Mouse (Mus musculus) embryonic facial prominence, embryonic 12.5 days (tissue): ENCODE results near the gene Atg4b. TPM values are rescaled to one million over a fixed set of nuclear protein-coding genes. Genes with fewer than 3 reads are reported as not detected.
"Not testable (repeated sequence)": the region's sequence is repeated elsewhere in the genome, so short reads cannot be mapped to it uniquely, and the experiment has no call there.

Source experiments
- ATAC-seq: fragments of 200-750 bp; cut with Nextera tagmentation; 2 replicates; pipeline ENCODE4 v1.8.0; 2017; ENCODE audit not compliant: insufficient number of reproducible peaks, insufficient read depth, low FRiP score, low TSS enrichment
- H3K27ac ChIP-seq: fragments of 300-500 bp; sonication (generic); 2 replicates; pipeline ENCODE4 v1.5.1; 2016; ENCODE audit warnings: mild to moderate bottlenecking
- H3K27me3 ChIP-seq: fragments of 300-500 bp; sonication (generic); 2 replicates; pipeline ENCODE4 v1.6.1; 2016; ENCODE audit warnings: mild to moderate bottlenecking, moderate library complexity
- H3K36me3 ChIP-seq: fragments of 300-500 bp; sonication (generic); 2 replicates; pipeline ENCODE4 v1.6.1; 2016; ENCODE audit warnings: mild to moderate bottlenecking
- H3K4me1 ChIP-seq: fragments of 300-500 bp; sonication (generic); 2 replicates; pipeline ENCODE4 v1.6.1; 2016
- H3K4me2 ChIP-seq: fragments of 300-500 bp; sonication (generic); replicated peaks from 2 replicates; pipeline ENCODE4 v1.6.1; 2016; ENCODE audit warnings: mild to moderate bottlenecking, moderate library complexity
- H3K4me3 ChIP-seq: fragments of 300-500 bp; sonication (generic); 2 replicates; pipeline ENCODE4 v1.5.1; 2016; ENCODE audit warnings: mild to moderate bottlenecking
- H3K9ac ChIP-seq: fragments of 300-500 bp; sonication (generic); 2 replicates; pipeline ENCODE4 v1.6.1; 2016; ENCODE audit warnings: mild to moderate bottlenecking, moderate library complexity
- H3K9me3 ChIP-seq: fragments of 300-500 bp; sonication (generic); 2 replicates; pipeline ENCODE4 v1.6.1; 2016; ENCODE audit warnings: mild to moderate bottlenecking, moderate library complexity
- WGBS: fragments of 180-500 bp; shearing (Covaris S2); methylation state at CpG from one replicate; pipeline ENCODE4 v1.1.7; 2016; 5-methylcytosine and 5-hydroxymethylcytosine counted together
- polyA plus RNA-seq: library from polyadenylated mRNA; unstranded; fragments of >200 nt; fragmentation: Nextera tagmentation; extraction: Ambion mirVana; gene quantifications from 2 replicates; pipeline ENCODE4 v1.2.1, GENCODE M21; 2016

Gene Atg4b
- polyA plus RNA-seq, 1 experiment from 2014 or later: 101 TPM

DNA sequence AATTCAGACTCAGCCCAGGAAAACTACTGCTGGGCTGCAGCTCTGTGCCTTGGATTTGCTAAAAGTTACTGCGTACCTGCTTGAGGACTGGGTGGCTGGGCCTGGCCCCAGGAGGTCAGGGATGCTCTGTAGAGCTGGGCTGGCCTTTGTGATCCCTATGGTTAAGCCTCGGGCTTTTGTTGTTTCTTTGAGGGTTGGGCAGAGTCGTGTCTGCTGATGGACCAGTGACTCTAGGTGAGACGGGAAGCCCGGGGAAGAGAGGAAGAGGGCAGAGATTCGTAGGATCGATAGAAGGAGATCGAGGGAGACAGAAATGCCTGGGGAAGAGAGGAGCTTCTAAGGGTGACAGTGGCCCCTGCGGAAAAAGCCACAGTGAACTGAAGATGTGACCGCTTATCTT, 73.3 kb downstream of the Atg4b start, which contains the start of gene D2hgdh:
D2hgdh (plus strand) TSS at position 301 of the 400 bp plus-strand sequence.
- H3K36me3 ChIP-seq: peaks cover 12% of the 10 kb centered on the region
- H3K9ac ChIP-seq: peak within 1 kb of the TSS; percentile 60
- WGBS: 7% methylated on average over 10 of the region's 10 CpGs
- H3K4me1 ChIP-seq: peaks cover 11% of the 10 kb centered on the region
- ATAC-seq: no peak; the same call in 1 of the 2 replicates
- no peaks in the 10 kb centered on the region for H3K27me3 ChIP-seq
- no peaks in the 10 kb centered on the region for H3K9me3 ChIP-seq
- peak within 1 kb of the TSS; percentile 56 for H3K4me3 ChIP-seq
- peak within 1 kb of the TSS; percentile 89 for H3K27ac ChIP-seq
- H3K4me2 ChIP-seq: peak within 1 kb of the TSS; percentile 76

DNA sequence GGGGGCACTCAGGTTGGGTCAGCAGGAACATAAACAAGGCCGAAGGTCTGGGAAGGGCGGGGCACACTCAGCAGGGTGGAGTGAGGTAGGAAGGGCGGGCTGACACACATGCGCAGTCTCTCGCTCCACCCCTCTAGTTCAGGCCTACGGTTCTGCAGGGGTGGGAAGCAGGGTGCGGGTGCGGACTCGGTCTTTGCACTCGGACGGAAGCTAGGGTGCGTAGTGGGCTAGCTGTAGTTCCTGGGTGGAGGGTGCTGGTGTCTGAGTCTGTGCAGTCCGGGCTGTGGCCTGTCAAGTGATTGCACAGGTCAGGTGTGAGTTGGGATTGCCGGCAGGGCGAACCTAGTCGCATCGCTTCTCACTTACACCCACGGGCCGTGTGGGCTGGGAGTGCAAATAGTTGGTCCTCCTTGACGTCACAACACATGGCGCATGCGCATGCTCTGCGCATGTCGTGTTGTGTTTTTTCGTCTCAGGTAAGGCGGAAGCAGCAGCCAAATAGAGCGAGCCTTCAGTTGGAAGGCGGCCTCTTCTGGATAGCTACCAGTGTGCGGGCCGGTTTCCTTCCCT, 73.9 kb downstream of the Atg4b start:
- peak; percentile 94 for ATAC-seq
- H3K4me1 ChIP-seq: peaks cover 11% of the 10 kb centered on the region
- peak overlapping the region; percentile 60 for H3K9ac ChIP-seq
- H3K4me2 ChIP-seq: peak overlapping the region; percentile 76
- no peaks in the 10 kb centered on the region for H3K27me3 ChIP-seq
- H3K4me3 ChIP-seq: peak overlapping the region; percentile 56
- WGBS: under 1% methylated on average over 30 of the region's 30 CpGs
- peaks cover 11% of the 10 kb centered on the region; the same call in 1 of the 2 replicates for H3K36me3 ChIP-seq
- peak overlapping the region; percentile 89 for H3K27ac ChIP-seq
- H3K9me3 ChIP-seq: no peaks in the 10 kb centered on the region

DNA sequence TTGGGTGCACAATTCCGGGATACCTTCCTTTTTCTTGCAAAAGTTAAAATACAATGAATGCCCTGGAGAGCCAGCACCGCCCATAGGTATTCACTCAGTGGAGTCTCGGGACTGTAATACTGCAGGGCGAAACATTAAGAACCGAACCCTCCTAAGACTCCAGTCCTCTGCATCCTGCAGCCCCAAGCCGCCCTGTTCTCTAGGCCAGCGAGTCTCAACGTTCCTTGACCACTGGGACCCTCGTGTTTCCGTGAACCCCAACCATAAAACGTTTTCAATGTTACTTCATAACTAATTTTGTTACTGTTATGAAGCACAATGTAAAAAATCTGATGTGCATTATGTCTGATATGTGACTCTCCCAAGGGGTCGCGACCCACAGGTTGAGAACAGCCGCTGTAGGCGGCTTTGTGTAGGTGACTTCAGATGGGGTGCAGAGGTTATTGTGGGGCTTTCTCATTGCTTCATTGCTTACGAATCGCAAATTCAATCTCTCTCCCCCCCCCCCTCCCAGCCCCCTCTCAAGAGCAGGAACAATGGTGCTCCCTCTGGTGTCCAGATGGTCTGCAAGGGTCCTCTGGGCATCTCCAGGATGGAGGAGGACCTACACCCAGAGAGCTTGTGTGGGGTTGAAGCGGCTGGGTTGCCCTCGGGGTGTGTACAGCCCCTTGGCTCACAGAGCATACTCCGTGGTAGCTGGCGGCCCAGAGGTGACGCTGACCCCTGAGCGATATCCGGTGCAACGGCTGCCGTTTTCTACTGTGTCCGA, 74.7 kb downstream of the Atg4b start:
- WGBS: 43% methylated on average over 27 of the region's 27 CpGs
- H3K27me3 ChIP-seq: no peaks in the 10 kb centered on the region
- peak overlapping the region; percentile 60 for H3K9ac ChIP-seq
- peak overlapping the region; percentile 56 for H3K4me3 ChIP-seq
- ATAC-seq: no peak
- peaks cover 8% of the 10 kb centered on the region; the same call in 1 of the 2 replicates for H3K36me3 ChIP-seq
- H3K27ac ChIP-seq: peak overlapping the region; percentile 89
- H3K4me1 ChIP-seq: peaks cover 11% of the 10 kb centered on the region
- H3K4me2 ChIP-seq: peak overlapping the region; percentile 76
- no peaks in the 10 kb centered on the region for H3K9me3 ChIP-seq

DNA sequence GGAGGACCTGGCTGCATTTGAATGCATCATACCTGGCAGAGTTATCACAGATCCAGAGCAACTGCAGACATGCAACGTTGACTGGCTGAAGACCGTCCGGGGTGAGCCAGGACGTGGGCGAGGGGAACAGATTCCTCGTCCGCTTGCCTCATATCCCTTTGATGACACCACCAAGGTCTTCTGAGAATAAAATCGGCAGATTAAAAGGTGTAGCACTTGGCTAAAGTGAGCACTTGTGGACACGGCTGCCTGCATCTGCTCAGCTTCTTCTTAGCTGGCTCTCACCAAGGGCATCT, 75.2 kb downstream of the Atg4b start:
- WGBS: 92% methylated on average over 9 of the region's 9 CpGs
- H3K4me1 ChIP-seq: peaks cover 11% of the 10 kb centered on the region
- no peak for ATAC-seq
- no peak overlapping the region for H3K9ac ChIP-seq
- H3K36me3 ChIP-seq: 0 out of 2 replicates have a peak, but pooled peaks cover 5% of the 10 kb centered on the region
- no peaks in the 10 kb centered on the region for H3K9me3 ChIP-seq
- H3K4me3 ChIP-seq: 0 out of 2 replicates have a peak overlapping the region, but pooled peaks have one; percentile 56
- peak overlapping the region; percentile 76 for H3K4me2 ChIP-seq
- H3K27me3 ChIP-seq: no peaks in the 10 kb centered on the region
- no peak overlapping the region for H3K27ac ChIP-seq

DNA sequence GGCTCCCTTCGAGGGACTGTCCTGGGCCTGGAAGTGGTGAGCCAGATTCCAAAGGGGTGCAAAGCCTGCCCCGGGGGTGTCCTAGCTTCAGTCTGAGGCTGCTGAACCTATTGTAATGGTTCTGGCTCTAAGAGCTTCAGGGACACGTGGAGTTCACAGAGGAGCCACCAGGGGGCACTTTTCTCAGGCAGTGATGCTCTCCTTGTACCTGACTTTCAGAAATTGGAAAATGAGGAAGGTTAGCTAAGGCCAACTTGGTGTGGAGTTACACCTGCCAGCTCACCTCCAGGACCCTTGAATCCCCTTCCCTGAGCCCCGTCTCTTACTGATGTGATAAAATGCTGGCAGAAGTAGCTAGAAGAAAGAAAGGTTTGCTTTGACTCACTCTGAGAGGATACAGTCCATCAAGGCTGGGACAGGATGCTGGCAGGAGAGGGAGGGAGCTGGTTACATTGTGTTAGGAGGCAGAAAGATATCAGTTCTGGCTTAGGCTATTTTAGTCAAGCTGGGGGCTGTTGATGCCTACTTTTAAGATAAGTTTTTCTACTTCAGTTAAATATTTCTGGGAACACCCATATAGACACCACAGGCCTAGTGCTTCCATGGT, 81.6 kb downstream of the Atg4b start:
- peaks cover 24% of the 10 kb centered on the region for H3K36me3 ChIP-seq
- H3K4me1 ChIP-seq, H3K9me3 ChIP-seq, H3K4me3 ChIP-seq, ATAC-seq, H3K9ac ChIP-seq, H3K4me2 ChIP-seq, H3K27ac ChIP-seq, H3K27me3 ChIP-seq: not testable (repeated sequence)
- WGBS: 87% methylated on average over 2 of the region's 4 CpGs

DNA sequence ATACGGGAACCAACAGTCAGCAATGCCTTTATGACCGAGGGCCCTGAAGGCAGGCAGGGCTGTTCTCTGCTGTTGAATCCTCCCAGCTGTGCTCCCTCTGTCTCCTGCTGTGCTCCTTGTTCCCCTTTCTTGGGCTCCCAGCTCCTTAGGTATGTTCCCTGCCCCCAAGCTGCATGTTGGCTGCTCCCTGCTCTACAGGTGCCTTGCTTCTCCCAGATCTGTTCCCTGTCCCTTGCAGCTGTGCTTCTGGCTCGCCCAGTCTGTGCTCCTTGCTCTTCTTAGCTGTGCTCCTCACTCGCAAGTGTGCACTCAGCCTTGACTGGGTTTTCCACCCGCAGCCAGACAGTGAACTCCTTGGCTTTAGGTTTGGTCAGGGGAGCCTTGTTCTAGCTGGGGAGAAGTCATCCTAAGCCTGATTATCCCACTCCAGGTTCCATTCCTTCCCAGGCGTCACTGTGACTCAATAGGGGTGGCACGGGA, 83.4 kb downstream of the Atg4b start:
- WGBS: 91% methylated on average over 7 of the region's 7 CpGs
- H3K36me3 ChIP-seq: peaks cover 26% of the 10 kb centered on the region
- no peaks in the 10 kb centered on the region for H3K9me3 ChIP-seq
- ATAC-seq: no peak
- no peak overlapping the region for H3K9ac ChIP-seq
- H3K27ac ChIP-seq: no peak overlapping the region
- H3K4me1 ChIP-seq: no peaks in the 10 kb centered on the region
- H3K4me3 ChIP-seq: no peak overlapping the region
- no peaks in the 10 kb centered on the region for H3K27me3 ChIP-seq
- no peak overlapping the region for H3K4me2 ChIP-seq

DNA sequence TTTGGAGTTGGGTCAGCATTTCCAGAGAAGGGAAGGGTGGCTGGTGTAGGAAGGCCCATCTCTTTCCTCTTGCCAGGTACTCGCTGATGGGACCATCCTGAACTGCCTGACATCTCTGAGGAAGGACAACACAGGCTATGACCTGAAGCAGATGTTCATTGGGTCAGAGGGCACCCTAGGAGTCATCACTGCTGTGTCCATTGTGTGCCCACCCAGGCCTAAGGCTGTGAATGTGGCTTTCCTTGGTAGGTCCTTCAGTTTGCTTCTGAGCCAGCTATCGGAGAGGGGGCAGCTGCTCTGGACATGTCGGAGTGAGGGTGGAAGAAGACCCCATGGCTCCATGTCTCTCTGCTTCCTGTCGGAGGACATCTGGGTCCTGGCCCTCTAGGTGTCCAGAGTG, 83.9 kb downstream of the Atg4b start:
- Histone ChIP-seq H3K9ac (no peak overlapping the region), H3K4me2 (no peak overlapping the region), H3K27me3 (no peaks in the 10 kb centered on the region), H3K27ac (no peak overlapping the region), H3K4me1 (no peaks in the 10 kb centered on the region), H3K4me3 (no peak overlapping the region), H3K9me3 (no peaks in the 10 kb centered on the region), H3K36me3 (peaks cover 24% of the 10 kb centered on the region)
- ATAC-seq: no peak
- 90% methylated on average over 4 of the region's 4 CpGs for WGBS

DNA sequence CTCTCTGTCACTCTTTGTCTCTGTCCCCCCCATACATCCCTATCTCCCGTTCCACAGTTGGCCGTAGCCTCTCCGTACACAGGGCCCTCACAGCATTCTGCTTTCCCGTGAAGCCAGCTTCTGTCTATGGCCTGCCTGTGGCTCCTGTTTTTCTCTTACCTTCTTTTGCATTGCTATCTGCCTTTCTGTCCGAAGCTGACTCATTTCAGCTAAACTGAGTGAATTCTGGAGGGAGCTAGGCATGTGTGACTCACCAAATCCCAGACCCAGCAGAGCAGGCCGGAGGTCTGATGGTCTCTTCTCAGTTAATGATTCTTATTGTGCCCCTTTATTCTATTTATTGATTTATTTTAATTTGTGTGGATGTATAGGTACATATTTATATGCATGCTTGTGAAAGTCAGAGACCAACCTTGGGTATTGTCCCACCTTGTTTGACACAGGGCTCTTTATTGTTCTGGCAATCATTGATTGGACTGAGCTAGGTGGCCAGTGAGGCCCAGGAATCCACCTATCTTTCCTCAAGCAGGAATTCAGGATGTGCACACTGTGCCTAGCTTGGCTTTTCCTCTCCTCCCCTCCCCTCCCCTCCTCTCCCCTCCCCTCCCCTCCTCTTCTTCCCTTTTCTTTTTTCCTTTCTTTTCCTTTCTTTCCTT, 84.7 kb downstream of the Atg4b start:
- H3K36me3 ChIP-seq: peaks cover 24% of the 10 kb centered on the region
- ATAC-seq: no peak
- no peak overlapping the region for H3K9ac ChIP-seq
- 88% methylated on average over 6 of the region's 6 CpGs for WGBS
- no peaks in the 10 kb centered on the region for H3K4me1 ChIP-seq
- no peak overlapping the region for H3K4me2 ChIP-seq
- H3K9me3 ChIP-seq: no peaks in the 10 kb centered on the region
- H3K27me3 ChIP-seq: no peaks in the 10 kb centered on the region
- no peak overlapping the region for H3K4me3 ChIP-seq
- H3K27ac ChIP-seq: no peak overlapping the region

DNA sequence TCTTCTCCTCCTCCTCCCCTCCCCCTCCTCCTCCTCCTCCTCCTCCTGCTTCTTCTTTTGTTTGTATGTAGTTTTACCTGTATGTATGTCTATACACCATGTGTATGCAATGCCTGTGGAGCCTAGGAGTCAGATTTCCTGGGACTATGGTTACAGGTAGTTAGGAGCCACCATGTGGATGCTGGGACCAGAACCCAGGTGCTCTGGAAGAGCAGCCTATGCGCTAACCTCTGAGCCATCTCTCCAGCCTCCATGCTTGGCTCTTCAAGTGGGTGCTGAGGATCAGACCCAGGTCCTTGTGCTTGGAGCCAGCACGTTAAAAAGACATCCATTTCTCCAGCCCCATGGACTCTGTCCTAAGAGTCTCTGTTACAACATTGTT, 85.2 kb downstream of the Atg4b start:
- WGBS: 83% methylated on average over 2 of the region's 2 CpGs
- H3K27me3 ChIP-seq: no peaks in the 10 kb centered on the region
- no peak overlapping the region for H3K9ac ChIP-seq
- H3K27ac ChIP-seq: no peak overlapping the region
- no peaks in the 10 kb centered on the region for H3K4me1 ChIP-seq
- H3K4me3 ChIP-seq: no peak overlapping the region
- peaks cover 24% of the 10 kb centered on the region for H3K36me3 ChIP-seq
- ATAC-seq: no peak
- no peaks in the 10 kb centered on the region for H3K9me3 ChIP-seq
- H3K4me2 ChIP-seq: no peak overlapping the region

DNA sequence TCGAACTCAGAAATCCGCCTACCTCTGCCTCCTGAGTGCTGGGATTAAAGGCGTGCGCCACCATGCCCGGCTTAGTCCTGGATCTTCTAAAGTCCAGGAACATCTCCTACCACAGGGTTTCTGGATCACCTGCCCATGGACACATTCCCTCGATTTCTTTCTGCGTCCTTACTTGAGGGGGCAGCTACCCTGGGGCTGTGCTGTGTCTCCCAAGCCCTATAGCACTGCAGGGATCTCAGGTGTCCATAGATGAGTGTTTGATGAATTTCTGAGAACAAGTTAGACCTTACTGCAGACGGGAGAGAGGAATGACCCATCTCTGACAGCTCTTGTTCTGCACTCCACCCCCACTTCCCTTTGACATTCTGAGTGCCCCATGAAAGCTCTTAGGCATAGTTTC, 86.0 kb downstream of the Atg4b start:
- Histone ChIP-seq H3K9ac (no peak overlapping the region), H3K4me2 (no peak overlapping the region), H3K36me3 (peaks cover 24% of the 10 kb centered on the region), H3K27me3 (no peaks in the 10 kb centered on the region), H3K4me1 (no peaks in the 10 kb centered on the region), H3K27ac (no peak overlapping the region), H3K4me3 (no peak overlapping the region), H3K9me3 (no peaks in the 10 kb centered on the region)
- ATAC-seq: no peak
- WGBS: 94% methylated on average over 8 of the region's 8 CpGs

DNA sequence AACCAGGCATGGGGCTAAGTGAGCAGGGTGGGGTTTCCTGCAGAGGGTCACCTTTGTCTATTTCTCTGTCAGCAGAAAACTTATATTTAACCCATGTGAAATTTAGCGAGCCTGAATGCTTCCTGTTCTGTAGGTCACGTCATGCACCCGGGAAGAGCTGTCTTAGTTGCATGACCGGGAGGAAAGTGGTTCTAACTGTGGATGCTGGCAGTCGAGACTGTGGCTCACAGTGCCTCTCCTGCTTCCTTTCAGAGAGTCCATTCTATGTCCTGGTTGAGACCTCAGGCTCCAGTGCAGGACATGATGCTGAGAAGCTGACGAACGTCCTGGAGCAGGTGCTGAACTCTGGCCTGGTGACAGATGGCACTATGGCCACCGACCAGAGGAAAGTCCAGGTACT, 87.3 kb downstream of the Atg4b start:
- not testable (repeated sequence) for H3K4me3 ChIP-seq, H3K27me3 ChIP-seq, ATAC-seq, H3K9ac ChIP-seq, H3K9me3 ChIP-seq, H3K4me2 ChIP-seq, H3K27ac ChIP-seq, H3K4me1 ChIP-seq
- peaks cover 24% of the 10 kb centered on the region for H3K36me3 ChIP-seq
- WGBS: 80% methylated on average over 7 of the region's 8 CpGs
